Mouse (Mus musculus): ENCODE results near the gene Inpp5b.

DNA sequence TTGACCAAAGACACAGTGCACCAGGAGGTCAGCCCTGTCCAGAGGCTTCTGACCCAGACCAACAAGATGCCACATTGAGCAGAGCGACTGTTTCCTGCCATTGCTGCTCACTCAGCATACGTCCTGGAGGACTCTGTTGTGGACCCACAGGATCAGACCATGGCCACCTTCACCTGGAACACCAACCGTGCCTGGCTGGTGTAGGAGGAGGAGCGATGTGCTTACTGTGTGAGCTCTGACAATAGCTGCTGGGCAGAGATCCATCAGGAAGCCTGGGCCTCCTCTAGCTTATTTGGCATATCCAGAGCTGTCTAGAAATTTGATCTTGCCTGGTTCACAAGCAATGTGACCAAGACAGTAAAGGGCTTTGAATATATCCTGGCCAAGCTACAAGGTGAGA, 22.5 kb upstream of the Inpp5b start:
- TF ChIP-seq CTCF (IDR thresholded peaks at IDR 0.05; ENCODE audit: low read depth, low read length), result no peak
- no peak for TF ChIP-seq POLR2A (IDR thresholded peaks at IDR 0.05; ENCODE audit: extremely low read depth, insufficient read depth, low read length)
